ENCODE assay signal across 8 mouse cellular contexts in the genomic region with DNA sequence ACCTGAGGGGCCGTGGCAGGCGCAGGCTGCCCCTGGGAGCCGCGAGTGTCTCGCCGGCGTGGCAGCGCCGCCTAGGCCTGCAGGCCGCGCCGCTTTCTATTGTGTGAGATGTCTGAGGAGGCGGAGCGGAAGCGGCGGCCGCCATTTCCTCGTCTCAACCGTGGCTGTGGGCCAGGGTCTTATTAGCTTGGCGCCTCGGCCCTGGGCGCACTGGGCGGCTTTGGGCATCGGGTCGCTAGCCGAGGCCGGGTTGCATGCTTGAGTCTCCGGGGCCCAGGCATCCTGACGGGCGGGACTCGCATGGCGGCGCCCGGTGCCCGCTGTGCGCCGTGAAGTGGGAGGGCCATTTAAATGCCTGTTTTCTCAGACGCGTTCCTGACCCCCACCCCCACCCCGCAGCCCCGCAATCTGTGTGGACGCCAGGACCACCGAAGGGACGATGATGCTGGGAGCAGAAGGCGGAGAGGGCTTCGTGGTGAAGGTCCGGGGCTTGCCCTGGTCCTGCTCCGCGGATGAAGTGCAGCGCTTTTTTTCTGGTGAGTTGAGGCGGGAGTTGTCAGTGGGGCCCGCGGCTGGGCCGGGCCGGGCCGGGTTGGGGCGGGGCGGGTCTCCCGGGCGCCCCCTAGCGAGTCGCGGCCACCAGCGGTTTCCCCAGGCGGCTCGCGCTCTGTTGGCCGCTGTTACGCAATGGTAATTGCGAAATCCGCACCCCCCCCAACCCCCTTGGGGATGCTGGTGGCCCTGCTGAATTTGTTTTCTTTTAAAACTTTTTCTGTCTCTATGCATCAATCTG. TPM values are rescaled to one million over a fixed set of nuclear protein-coding genes. Genes with fewer than 3 reads are reported as not detected.
DNase-seq lines count a peak whose midpoint lies in the region; ATAC-seq lines count a peak whose summit lies in the region.

No protein-coding gene starts in this region.

- WGBS in hindbrain, embryonic 14.5 days, result under 1% methylated on average over 71 of the region's 71 CpGs

- ATAC-seq in hindbrain, embryonic 14.5 days (ENCODE audit: low FRiP score), result peak; percentile 79

- H3K9ac ChIP-seq in hindbrain, embryonic 14.5 days, result peak overlapping the region; percentile 90

- H3K36me3 ChIP-seq in hindbrain, embryonic 14.5 days (replicated peaks; ENCODE audit: control insufficient read depth, insufficient read depth), result peaks cover 35% of the 10 kb centered on the region

- peak overlapping the region; percentile 99 for H3K4me2 ChIP-seq in hindbrain, embryonic 14.5 days (replicated peaks)

- no peaks in the 10 kb centered on the region for H3K9me3 ChIP-seq in hindbrain, embryonic 14.5 days (ENCODE audit: control insufficient read depth, low read length)

- DNase-seq in R1 (ENCODE audit: low read depth, low spot score), result peak; percentile 76
- DNase-seq in cerebellum, postnatal 25 days, result peak; percentile 84 to 91
- DNase-seq in frontal cortex, postnatal 25 days (ENCODE audit: low spot score in 2 of 2), result peak; percentile 58 to 64
- DNase-seq in hindbrain, embryonic 14.5 days (ENCODE audit: low spot score), result peak; percentile 82
- DNase-seq in layer of hippocampus, postnatal 36 days, result peak; percentile 79 to 82
- DNase-seq in lung, postnatal 36 days, result peak; percentile 90
- peak; percentile 86 for DNase-seq in retina, embryonic 14.5 days (ENCODE audit: low spot score)
- peak; percentile 90 for DNase-seq in thymus, postnatal 4 days

- peak overlapping the region; percentile 96 for H3K27ac ChIP-seq in hindbrain, embryonic 14.5 days

- peak overlapping the region; percentile 84 for H3K4me3 ChIP-seq in hindbrain, embryonic 14.5 days (replicated peaks; ENCODE audit: low read length)

- H3K27me3 ChIP-seq in hindbrain, embryonic 14.5 days (ENCODE audit: control insufficient read depth, insufficient read depth, low read length), result no peaks in the 10 kb centered on the region

- H3K4me1 ChIP-seq in hindbrain, embryonic 14.5 days (replicated peaks; ENCODE audit: control insufficient read depth, insufficient read depth, low read length), result peaks cover 28% of the 10 kb centered on the region

RNA-seq across cellular contexts. Expression of gene Hnrnph1, which starts 1.3 kb away (rescaled TPM):
- 429 and 439 TPM in 2 replicates for polyA plus RNA-seq in hindbrain, embryonic 14.5 days (2014; fragmentation: Nextera tagmentation; extraction: Ambion mirVana)
- total RNA-seq in layer of hippocampus, postnatal 36 days (2021), result 100 to 1,000 TPM; 303 to 325 TPM

RNA-seq across cellular contexts. Expression of gene Cby3, which starts 23.8 kb away (rescaled TPM):
- 0.68 and 1.3 TPM in 2 replicates for polyA plus RNA-seq in hindbrain, embryonic 14.5 days (2014; fragmentation: Nextera tagmentation; extraction: Ambion mirVana)
- not detected for total RNA-seq in layer of hippocampus, postnatal 36 days (2021)

RNA-seq across cellular contexts. Expression of gene Canx, which starts 52.6 kb away (rescaled TPM):
- polyA plus RNA-seq in hindbrain, embryonic 14.5 days (2014; fragmentation: Nextera tagmentation; extraction: Ambion mirVana), result 239 and 252 TPM in 2 replicates
- total RNA-seq in layer of hippocampus, postnatal 36 days (2021), result 100 to 1,000 TPM; 425 to 428 TPM

RNA-seq across cellular contexts. Expression of gene Rufy1, which starts 52.8 kb away (rescaled TPM):
- 27.0 and 27.7 TPM in 2 replicates for polyA plus RNA-seq in hindbrain, embryonic 14.5 days (2014; fragmentation: Nextera tagmentation; extraction: Ambion mirVana)
- 10 to 100 TPM; 29.6 to 30.1 TPM for total RNA-seq in layer of hippocampus, postnatal 36 days (2021)

Comparison
In these comparisons a context has a peak if more than half of its experiments do, and no peak if none do; other contexts are left out.
1. Peak in every context shown above with its lines: DNase-seq, ATAC-seq, H3K4me3 ChIP-seq and H3K27ac ChIP-seq.